Mouse (Mus musculus) hindbrain, embryonic 13.5 days (tissue): ENCODE data around the gene Coil. TPM values are rescaled to one million over a fixed set of nuclear protein-coding genes. Genes with fewer than 3 reads are reported as not detected.

Experiments used
- ATAC-seq: fragments of 200-750 bp; cut with Nextera tagmentation; 2 replicates; pipeline ENCODE4 v1.8.0; 2017; ENCODE audit warnings: moderate TSS enrichment; ENCODE audit not compliant: low FRiP score
- H3K27ac ChIP-seq: fragments of 300-500 bp; sonication (generic); 2 replicates; pipeline ENCODE4 v1.5.1; 2015; ENCODE audit warnings: inconsistent platforms, mild to moderate bottlenecking, moderate library complexity
- H3K27me3 ChIP-seq: fragments of 300-500 bp; sonication (generic); 2 replicates; pipeline ENCODE4 v1.6.1; 2015; ENCODE audit warnings: mild to moderate bottlenecking, inconsistent platforms
- H3K36me3 ChIP-seq: fragments of 300-500 bp; sonication (generic); 2 replicates; pipeline ENCODE4 v1.6.1; 2015; ENCODE audit warnings: mild to moderate bottlenecking, inconsistent platforms
- H3K4me1 ChIP-seq: fragments of 300-500 bp; sonication (generic); replicated peaks from 2 replicates; pipeline ENCODE4 v1.6.1; 2015; ENCODE audit warnings: inconsistent platforms
- H3K4me2 ChIP-seq: fragments of 300-500 bp; sonication (generic); 2 replicates; pipeline ENCODE4 v1.6.1; 2015; ENCODE audit warnings: inconsistent platforms, mild to moderate bottlenecking, moderate library complexity
- H3K4me3 ChIP-seq: fragments of 300-500 bp; sonication (generic); 2 replicates; pipeline ENCODE4 v1.5.1; 2015; ENCODE audit warnings: mild to moderate bottlenecking, inconsistent platforms
- H3K9ac ChIP-seq: fragments of 300-500 bp; sonication (generic); 2 replicates; pipeline ENCODE4 v1.6.1; 2015; ENCODE audit warnings: mild to moderate bottlenecking, inconsistent platforms
- H3K9me3 ChIP-seq: fragments of 300-500 bp; sonication (generic); 2 replicates; pipeline ENCODE4 v1.6.1; 2016; ENCODE audit warnings: inconsistent platforms
- WGBS: fragments of 180-500 bp; shearing (Covaris S2); methylation state at CpG from one replicate; pipeline ENCODE4 v1.1.7; 2015; 5-methylcytosine and 5-hydroxymethylcytosine counted together
- polyA plus RNA-seq: library from polyadenylated mRNA; unstranded; fragments of >200 nt; fragmentation: Nextera tagmentation; extraction: Ambion mirVana; gene quantifications from 2 replicates; pipeline ENCODE4 v1.2.1, GENCODE M21; 2015

Gene Coil
- polyA plus RNA-seq, 1 experiment from 2014 or later: 26.7 TPM

DNA sequence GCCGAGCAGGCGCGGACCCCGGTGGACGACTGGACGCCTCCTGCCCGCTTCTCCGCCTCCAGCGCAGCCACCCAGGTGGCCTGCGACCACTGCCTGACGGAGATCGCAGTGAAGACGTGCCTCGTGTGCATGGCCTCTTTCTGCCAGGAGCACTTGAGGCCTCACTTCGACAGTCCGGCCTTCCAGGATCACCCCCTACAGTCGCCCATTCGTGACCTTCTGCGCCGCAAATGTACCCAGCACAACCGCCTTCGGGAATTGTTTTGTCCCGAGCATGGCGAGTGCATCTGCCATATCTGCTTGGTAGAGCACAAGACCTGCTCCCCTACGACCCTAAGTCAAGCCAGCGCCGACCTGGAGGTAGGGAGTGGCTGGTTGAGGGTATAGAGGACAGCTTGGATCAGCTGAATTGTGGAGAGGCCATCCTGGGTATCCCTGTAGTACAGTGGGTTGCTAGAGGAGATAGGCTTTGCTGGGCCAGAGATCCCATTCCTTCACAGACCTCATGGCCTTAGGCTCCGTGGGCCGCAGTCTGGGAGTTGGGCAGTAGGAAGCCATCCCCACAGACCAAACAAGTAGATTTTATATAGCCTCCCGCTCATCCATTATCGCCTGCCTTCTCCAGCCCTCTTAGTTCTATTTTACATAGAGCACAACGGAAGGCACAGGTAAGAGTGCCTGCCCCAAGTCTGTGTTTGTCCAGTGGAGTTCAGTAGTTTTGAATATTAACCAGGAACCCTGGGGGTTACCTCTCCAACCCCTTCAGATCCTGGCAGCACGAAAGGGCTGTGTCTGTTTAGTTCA is 29.9 kb downstream of the Coil start:
- Histone ChIP-seq H3K9me3 (no peaks in the 10 kb centered on the region), H3K4me1 (peaks cover 7% of the 10 kb centered on the region; the same call in 1 of the 2 replicates), H3K4me2 (peak overlapping the region; percentile 51), H3K9ac (peak overlapping the region; percentile 60), H3K36me3 (no peaks in the 10 kb centered on the region), H3K4me3 (peak overlapping the region; percentile 40), H3K27me3 (peaks cover 24% of the 10 kb centered on the region), H3K27ac (no peak overlapping the region)
- 0 out of 2 replicates have a peak, but pooled peaks have one; percentile 13 for ATAC-seq
- WGBS: 29% methylated on average over 33 of the region's 33 CpGs

GRCm38 (mm10) chr11:89000527-89000819 is 30.4 kb downstream of the Coil start:
- H3K9ac ChIP-seq: no peak overlapping the region
- peaks cover 7% of the 10 kb centered on the region; the same call in 1 of the 2 replicates for H3K4me1 ChIP-seq
- no peaks in the 10 kb centered on the region for H3K36me3 ChIP-seq
- H3K9me3 ChIP-seq: no peaks in the 10 kb centered on the region
- H3K4me3 ChIP-seq: no peak overlapping the region
- ATAC-seq: no peak
- peaks cover 24% of the 10 kb centered on the region for H3K27me3 ChIP-seq
- no peak overlapping the region for H3K27ac ChIP-seq
- H3K4me2 ChIP-seq: no peak overlapping the region

DNA sequence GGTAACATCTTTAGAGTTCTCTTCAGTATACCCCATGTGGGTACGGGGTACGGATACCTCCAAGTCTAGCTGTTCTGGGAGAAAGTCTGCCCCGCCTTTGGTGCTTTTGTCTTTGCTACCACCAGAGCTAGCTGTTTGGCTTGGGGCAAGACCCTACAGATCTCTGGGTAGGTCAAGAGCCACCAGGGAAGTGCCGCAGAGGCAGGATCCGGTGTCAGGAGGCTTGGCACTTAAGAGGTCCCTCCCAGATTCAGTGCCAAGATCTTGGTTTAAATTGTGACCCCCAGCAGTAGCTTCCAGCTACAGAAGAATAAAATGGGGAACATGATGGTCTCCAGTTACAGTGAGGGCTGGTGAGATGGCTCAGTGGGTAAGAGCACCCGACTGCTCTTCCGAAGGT is 31.5 kb downstream of the Coil start:
- ATAC-seq: no peak
- Histone ChIP-seq H3K4me3 (no peak overlapping the region), H3K4me1 (peaks cover 7% of the 10 kb centered on the region; the same call in 1 of the 2 replicates), H3K9me3 (no peaks in the 10 kb centered on the region), H3K36me3 (no peaks in the 10 kb centered on the region), H3K27ac (no peak overlapping the region), H3K9ac (no peak overlapping the region), H3K27me3 (peaks cover 24% of the 10 kb centered on the region), H3K4me2 (no peak overlapping the region)
- 98% methylated on average over 7 of the region's 7 CpGs for WGBS

DNA sequence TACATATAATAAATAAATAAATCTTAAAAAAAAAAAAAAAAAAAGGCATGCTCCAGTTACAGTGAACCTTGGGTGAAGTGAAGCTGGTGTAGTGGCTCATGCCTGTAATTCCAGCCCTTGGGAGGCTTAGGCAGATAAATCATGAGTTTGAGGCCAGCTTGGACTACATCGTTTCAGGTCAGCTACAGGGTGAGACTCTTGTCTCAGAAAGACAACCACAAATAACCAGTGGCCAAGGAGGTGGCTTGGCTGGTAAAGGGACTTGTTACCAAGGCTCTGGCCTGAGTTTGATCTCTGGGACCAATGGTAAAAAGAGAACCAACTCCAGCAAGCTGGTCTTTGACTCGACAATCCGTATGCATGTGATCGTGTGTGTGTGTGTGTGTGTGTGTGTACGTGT is 32.0 kb downstream of the Coil start:
- no peak for ATAC-seq
- no peak overlapping the region for H3K4me3 ChIP-seq

GRCm38 (mm10) chr11:89002621-89003020 is 32.6 kb downstream of the Coil start:
- H3K4me1 ChIP-seq: peaks cover 7% of the 10 kb centered on the region; the same call in 1 of the 2 replicates
- H3K4me3 ChIP-seq: no peak overlapping the region
- no peaks in the 10 kb centered on the region for H3K9me3 ChIP-seq
- WGBS: 82% methylated on average over 5 of the region's 5 CpGs
- no peaks in the 10 kb centered on the region for H3K36me3 ChIP-seq
- no peak overlapping the region for H3K4me2 ChIP-seq
- peaks cover 24% of the 10 kb centered on the region for H3K27me3 ChIP-seq
- H3K9ac ChIP-seq: no peak overlapping the region
- no peak for ATAC-seq
- H3K27ac ChIP-seq: no peak overlapping the region

More for the DNA sequence above, 32.0 kb downstream of the Coil start:
- Histone ChIP-seq H3K27ac (no peak overlapping the region), H3K4me2 (no peak overlapping the region), H3K4me1 (peaks cover 7% of the 10 kb centered on the region; the same call in 1 of the 2 replicates), H3K27me3 (peaks cover 24% of the 10 kb centered on the region), H3K9me3 (no peaks in the 10 kb centered on the region), H3K9ac (no peak overlapping the region), H3K36me3 (no peaks in the 10 kb centered on the region)
- WGBS: 94% methylated on average over 5 of the region's 5 CpGs

- peaks cover 24% of the 10 kb centered on the region for H3K27me3 ChIP-seq
- no peak overlapping the region for H3K27ac ChIP-seq
- WGBS: 65% methylated on average over 6 of the region's 6 CpGs
- no peaks in the 10 kb centered on the region for H3K36me3 ChIP-seq
- H3K9me3 ChIP-seq: no peaks in the 10 kb centered on the region
- no peak overlapping the region for H3K4me2 ChIP-seq
- H3K4me3 ChIP-seq: no peak overlapping the region
- no peak overlapping the region for H3K9ac ChIP-seq
- no peak for ATAC-seq
- peaks cover 7% of the 10 kb centered on the region; the same call in 1 of the 2 replicates for H3K4me1 ChIP-seq
Measured at GRCm38 (mm10) chr11:89003078-89003477, 33.0 kb downstream of the Coil start.

DNA sequence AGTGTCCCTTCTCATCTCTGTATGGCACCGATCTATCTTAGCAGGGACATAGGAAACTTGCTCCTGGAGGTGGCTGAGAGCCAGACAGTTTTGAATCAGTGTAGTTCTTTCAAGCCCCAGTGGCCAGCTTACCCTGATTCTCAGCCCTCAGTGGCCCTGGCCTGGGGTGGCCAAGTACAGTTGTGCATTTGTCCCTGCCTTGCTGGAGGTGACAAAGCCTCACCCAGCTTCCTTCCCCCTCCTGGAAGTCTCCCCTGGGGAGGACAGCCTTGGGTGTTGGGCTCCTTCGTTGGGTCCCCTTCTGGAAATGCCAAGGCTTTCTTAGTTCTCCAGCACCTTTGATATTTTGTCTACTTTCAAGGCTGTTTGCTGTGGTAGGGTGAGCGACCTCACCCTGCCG is 33.7 kb downstream of the Coil start:
- no peak for ATAC-seq
- Histone ChIP-seq H3K9me3 (no peaks in the 10 kb centered on the region), H3K36me3 (no peaks in the 10 kb centered on the region), H3K4me1 (peaks cover 7% of the 10 kb centered on the region; the same call in 1 of the 2 replicates), H3K27me3 (peaks cover 20% of the 10 kb centered on the region), H3K9ac (no peak overlapping the region), H3K4me2 (no peak overlapping the region), H3K4me3 (no peak overlapping the region), H3K27ac (no peak overlapping the region)
- WGBS: 86% methylated on average over 4 of the region's 4 CpGs

DNA sequence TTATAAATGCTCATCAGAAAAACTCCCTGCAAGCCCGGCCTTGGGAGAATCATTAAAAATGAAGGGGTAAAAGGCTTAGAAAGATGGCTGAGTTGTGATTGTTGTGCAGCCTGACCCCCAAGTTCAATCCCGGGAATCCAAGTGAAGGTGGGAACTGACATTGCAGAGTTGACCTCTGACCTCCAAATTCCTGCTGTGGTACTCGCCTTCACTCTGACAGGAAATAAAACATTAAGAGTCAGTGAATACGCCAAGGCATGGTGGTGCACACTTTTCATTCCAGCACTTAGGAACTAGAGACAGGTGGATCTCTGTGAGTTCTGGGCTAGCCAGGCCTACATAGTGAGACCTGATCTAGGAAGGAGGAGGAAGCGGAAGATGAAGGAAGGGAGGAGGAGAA is 35.4 kb downstream of the Coil start:
- Histone ChIP-seq H3K4me1 (0 out of 2 replicates have a peak, but pooled peaks cover 3% of the 10 kb centered on the region), H3K27ac (no peak overlapping the region), H3K36me3 (no peaks in the 10 kb centered on the region), H3K9me3 (no peaks in the 10 kb centered on the region), H3K27me3 (peaks cover 3% of the 10 kb centered on the region; the same call in 1 of the 2 replicates), H3K4me3 (no peak overlapping the region), H3K9ac (no peak overlapping the region), H3K4me2 (no peak overlapping the region)
- 80% methylated on average over 5 of the region's 5 CpGs for WGBS
- ATAC-seq: no peak

GRCm38 (mm10) chr11:89006404-89006803 is 36.4 kb downstream of the Coil start:
- no peak for ATAC-seq
- Histone ChIP-seq H3K4me3 (no peak overlapping the region), H3K9ac (no peak overlapping the region), H3K4me2 (no peak overlapping the region), H3K9me3 (no peaks in the 10 kb centered on the region), H3K4me1 (0 out of 2 replicates have a peak, but pooled peaks cover 3% of the 10 kb centered on the region), H3K27me3 (no peaks in the 10 kb centered on the region), H3K27ac (no peak overlapping the region), H3K36me3 (no peaks in the 10 kb centered on the region)

GRCm38 (mm10) chr11:89007582-89007981 is 37.5 kb downstream of the Coil start:
- Histone ChIP-seq H3K4me1 (0 out of 2 replicates have a peak, but pooled peaks cover 3% of the 10 kb centered on the region), H3K36me3 (no peaks in the 10 kb centered on the region), H3K9ac (no peak overlapping the region), H3K9me3 (no peaks in the 10 kb centered on the region), H3K27me3 (no peaks in the 10 kb centered on the region), H3K4me2 (no peak overlapping the region), H3K27ac (no peak overlapping the region), H3K4me3 (no peak overlapping the region)
- WGBS: 90% methylated on average over 3 of the region's 3 CpGs
- ATAC-seq: no peak

DNA sequence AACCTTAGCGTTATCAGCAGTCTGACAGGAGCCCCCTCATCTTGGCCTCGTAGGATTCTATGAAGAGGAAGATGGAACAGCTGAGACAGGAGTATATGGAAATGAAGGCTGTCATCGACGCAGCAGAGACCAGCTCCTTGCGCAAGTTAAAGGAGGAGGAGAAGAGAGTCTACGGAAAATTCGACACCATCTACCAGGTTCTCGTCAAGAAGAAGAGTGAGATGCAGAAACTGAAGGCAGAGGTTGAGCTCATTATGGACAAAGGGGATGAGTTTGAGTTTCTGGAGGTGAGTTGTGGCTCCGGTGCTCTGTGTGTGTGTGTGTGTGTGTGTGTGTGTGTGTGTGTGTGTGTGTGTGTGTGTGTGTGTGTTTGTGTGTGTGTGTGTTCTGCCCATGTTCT is 39.0 kb downstream of the Coil start:
- ATAC-seq: no peak
- Histone ChIP-seq H3K4me3 (no peak overlapping the region), H3K36me3 (no peaks in the 10 kb centered on the region), H3K9me3 (no peaks in the 10 kb centered on the region), H3K4me2 (no peak overlapping the region), H3K9ac (no peak overlapping the region), H3K4me1 (0 out of 2 replicates have a peak, but pooled peaks cover 3% of the 10 kb centered on the region), H3K27me3 (no peaks in the 10 kb centered on the region), H3K27ac (no peak overlapping the region)
- WGBS: 94% methylated on average over 9 of the region's 9 CpGs

- H3K9ac ChIP-seq: no peak overlapping the region
- 0 out of 2 replicates have a peak, but pooled peaks cover 3% of the 10 kb centered on the region for H3K4me1 ChIP-seq
- H3K4me2 ChIP-seq: no peak overlapping the region
- no peak overlapping the region for H3K4me3 ChIP-seq
- H3K27ac ChIP-seq: no peak overlapping the region
- no peak for ATAC-seq
- WGBS: 79% methylated on average over 7 of the region's 7 CpGs
- no peaks in the 10 kb centered on the region for H3K9me3 ChIP-seq
- H3K36me3 ChIP-seq: no peaks in the 10 kb centered on the region
- H3K27me3 ChIP-seq: no peaks in the 10 kb centered on the region
Measured at GRCm38 (mm10) chr11:89009496-89009895, 39.4 kb downstream of the Coil start.

DNA sequence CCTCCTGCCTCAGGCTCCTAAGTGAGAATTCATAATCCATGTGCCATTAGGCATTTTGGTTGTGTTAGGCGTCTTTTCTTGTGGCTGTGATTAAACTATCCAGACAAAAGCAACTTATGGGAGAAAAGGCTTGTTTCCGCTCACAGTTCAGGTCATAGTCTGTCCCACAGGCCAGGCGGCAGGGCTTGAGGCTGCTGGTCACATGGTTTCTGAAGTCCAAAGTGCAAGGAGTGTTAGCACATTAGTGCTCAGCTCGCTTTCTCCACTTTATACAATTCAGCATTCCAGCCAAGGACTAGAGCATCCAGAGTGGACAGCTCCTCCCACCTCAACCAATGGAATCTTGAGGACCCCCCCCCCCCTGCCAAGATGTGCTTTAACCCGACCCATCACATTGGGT is 42.2 kb downstream of the Coil start:
- ATAC-seq: no peak
- H3K4me1 ChIP-seq: 0 out of 2 replicates have a peak, but pooled peaks cover 3% of the 10 kb centered on the region
- no peaks in the 10 kb centered on the region for H3K36me3 ChIP-seq
- no peak overlapping the region for H3K9ac ChIP-seq
- 92% methylated on average over 5 of the region's 5 CpGs for WGBS
- no peak overlapping the region for H3K4me2 ChIP-seq
- no peaks in the 10 kb centered on the region for H3K27me3 ChIP-seq
- H3K27ac ChIP-seq: no peak overlapping the region
- H3K9me3 ChIP-seq: no peaks in the 10 kb centered on the region
- H3K4me3 ChIP-seq: no peak overlapping the region
